Mouse (Mus musculus): ENCODE data around the gene Tecpr2. TPM values are rescaled to one million over a fixed set of nuclear protein-coding genes. Genes with fewer than 3 reads are reported as not detected.
A peak's percentile ranks its signal among the peaks of the same experiment; 100 is the strongest.

Gene Tecpr2
- polyA plus RNA-seq (2015; fragmentation: Nextera tagmentation; extraction: Ambion mirVana), result 3.7 and 3.9 TPM in 2 replicates

GRCm38 (mm10) chr12:110889036-110890020, at the start of gene Tecpr2, which contains the start of gene Cinp:
Gene Tecpr2, plus strand, starts transcription at chr12:110889264.
Gene Cinp, minus strand, starts transcription at chr12:110889145.
- H3K27me3 ChIP-seq (ENCODE audit: control insufficient read depth, insufficient read depth, low read depth, low read length), result no peaks in the 10 kb centered on the region
- H3K9ac ChIP-seq (ENCODE audit: low read length), result peak within 1 kb of the TSS; percentile 76
- WGBS, result under 1% methylated on average over 73 of the region's 74 CpGs
- no peaks in the 10 kb centered on the region for H3K36me3 ChIP-seq (ENCODE audit: control insufficient read depth, insufficient read depth, low read length)
- H3K4me1 ChIP-seq (replicated peaks; ENCODE audit: control insufficient read depth, insufficient read depth, low read length), result peaks cover 15% of the 10 kb centered on the region
- peak within 1 kb of the TSS; percentile 72 for H3K27ac ChIP-seq (ENCODE audit: low read length)
- peak within 1 kb of the TSS; percentile 88 for H3K4me2 ChIP-seq (ENCODE audit: low read depth, low read length)
- no peaks in the 10 kb centered on the region for H3K9me3 ChIP-seq (ENCODE audit: control insufficient read depth, low read length)
- H3K4me3 ChIP-seq (ENCODE audit: low read length), result peak within 1 kb of the TSS; percentile 78
- ATAC-seq (ENCODE audit: low read depth), result peak; percentile 99

GRCm38 (mm10) chr12:110840348-110841198, 48.5 kb upstream of the Tecpr2 start, which contains the start of gene Mok:
Gene Mok, minus strand, starts transcription at chr12:110840939.
- Histone ChIP-seq H3K9ac (ENCODE audit: low read length) (peak within 1 kb of the TSS; percentile 66), H3K4me2 (ENCODE audit: low read depth, low read length) (peak within 1 kb of the TSS; percentile 79), H3K9me3 (ENCODE audit: control insufficient read depth, low read length) (no peaks in the 10 kb centered on the region), H3K36me3 (ENCODE audit: control insufficient read depth, insufficient read depth, low read length) (no peaks in the 10 kb centered on the region), H3K27me3 (ENCODE audit: control insufficient read depth, insufficient read depth, low read depth, low read length) (no peaks in the 10 kb centered on the region), H3K4me3 (ENCODE audit: low read length) (peak within 1 kb of the TSS; percentile 86), H3K4me1 (replicated peaks; ENCODE audit: control insufficient read depth, insufficient read depth, low read length) (peaks cover 16% of the 10 kb centered on the region), H3K27ac (ENCODE audit: low read length) (peak within 1 kb of the TSS; percentile 41; the same call in 1 of the 2 replicates)
- WGBS, result under 1% methylated on average over 71 of the region's 71 CpGs
- peak; percentile 62 for ATAC-seq (ENCODE audit: low read depth)

GRCm38 (mm10) chr12:110841731-110842493, 47.2 kb upstream of the Tecpr2 start:
- H3K27ac ChIP-seq (ENCODE audit: low read length), result no peak overlapping the region
- no peak overlapping the region for H3K4me3 ChIP-seq (ENCODE audit: low read length)
- no peak overlapping the region for H3K9ac ChIP-seq (ENCODE audit: low read length)
- no peaks in the 10 kb centered on the region for H3K9me3 ChIP-seq (ENCODE audit: control insufficient read depth, low read length)
- no peaks in the 10 kb centered on the region for H3K27me3 ChIP-seq (ENCODE audit: control insufficient read depth, insufficient read depth, low read depth, low read length)
- WGBS, result 61% methylated on average over 5 of the region's 5 CpGs
- no peaks in the 10 kb centered on the region for H3K36me3 ChIP-seq (ENCODE audit: control insufficient read depth, insufficient read depth, low read length)
- ATAC-seq (ENCODE audit: low read depth), result no peak
- no peak overlapping the region for H3K4me2 ChIP-seq (ENCODE audit: low read depth, low read length)
- H3K4me1 ChIP-seq (replicated peaks; ENCODE audit: control insufficient read depth, insufficient read depth, low read length), result peaks cover 23% of the 10 kb centered on the region

- H3K9ac ChIP-seq (ENCODE audit: low read length), result peak overlapping the region; percentile 56
- peak; percentile 18; the same call in 1 of the 2 replicates for ATAC-seq (ENCODE audit: low read depth)
- no peaks in the 10 kb centered on the region for H3K27me3 ChIP-seq (ENCODE audit: control insufficient read depth, insufficient read depth, low read depth, low read length)
- peaks cover 17% of the 10 kb centered on the region for H3K4me1 ChIP-seq (replicated peaks; ENCODE audit: control insufficient read depth, insufficient read depth, low read length)
- no peaks in the 10 kb centered on the region for H3K36me3 ChIP-seq (ENCODE audit: control insufficient read depth, insufficient read depth, low read length)
- H3K27ac ChIP-seq (ENCODE audit: low read length), result no peak overlapping the region; the same call in 1 of the 2 replicates
- peak overlapping the region; percentile 64 for H3K4me2 ChIP-seq (ENCODE audit: low read depth, low read length)
- H3K4me3 ChIP-seq (ENCODE audit: low read length), result peak overlapping the region; percentile 75
- H3K9me3 ChIP-seq (ENCODE audit: control insufficient read depth, low read length), result no peaks in the 10 kb centered on the region
- WGBS, result 18% methylated on average over 32 of the region's 32 CpGs
These were observed 45.6 kb upstream of the Tecpr2 start for GRCm38 (mm10) chr12:110843194-110844048.

- peak overlapping the region; percentile 64 for H3K4me2 ChIP-seq (ENCODE audit: low read depth, low read length)
- no peaks in the 10 kb centered on the region for H3K9me3 ChIP-seq (ENCODE audit: control insufficient read depth, low read length)
- peak overlapping the region; percentile 93 for H3K27ac ChIP-seq (ENCODE audit: low read length)
- under 1% methylated on average over 42 of the region's 42 CpGs for WGBS
- H3K4me1 ChIP-seq (replicated peaks; ENCODE audit: control insufficient read depth, insufficient read depth, low read length), result peaks cover 17% of the 10 kb centered on the region
- peak overlapping the region; percentile 56 for H3K9ac ChIP-seq (ENCODE audit: low read length)
- ATAC-seq (ENCODE audit: low read depth), result peak; percentile 32
- no peaks in the 10 kb centered on the region for H3K36me3 ChIP-seq (ENCODE audit: control insufficient read depth, insufficient read depth, low read length)
- peak overlapping the region; percentile 75 for H3K4me3 ChIP-seq (ENCODE audit: low read length)
- no peaks in the 10 kb centered on the region for H3K27me3 ChIP-seq (ENCODE audit: control insufficient read depth, insufficient read depth, low read depth, low read length)
These were observed 44.6 kb upstream of the Tecpr2 start for GRCm38 (mm10) chr12:110844227-110845130.

GRCm38 (mm10) chr12:110845131-110845880, 43.8 kb upstream of the Tecpr2 start:
- no peaks in the 10 kb centered on the region for H3K36me3 ChIP-seq (ENCODE audit: control insufficient read depth, insufficient read depth, low read length)
- peak; percentile 94 for ATAC-seq (ENCODE audit: low read depth)
- peak overlapping the region; percentile 75 for H3K4me3 ChIP-seq (ENCODE audit: low read length)
- peak overlapping the region; percentile 64 for H3K4me2 ChIP-seq (ENCODE audit: low read depth, low read length)
- peaks cover 13% of the 10 kb centered on the region for H3K4me1 ChIP-seq (replicated peaks; ENCODE audit: control insufficient read depth, insufficient read depth, low read length)
- H3K9ac ChIP-seq (ENCODE audit: low read length), result peak overlapping the region; percentile 56
- H3K27ac ChIP-seq (ENCODE audit: low read length), result peak overlapping the region; percentile 93
- H3K9me3 ChIP-seq (ENCODE audit: control insufficient read depth, low read length), result no peaks in the 10 kb centered on the region
- WGBS, result under 1% methylated on average over 36 of the region's 36 CpGs
- H3K27me3 ChIP-seq (ENCODE audit: control insufficient read depth, insufficient read depth, low read depth, low read length), result no peaks in the 10 kb centered on the region

GRCm38 (mm10) chr12:110846191-110846765, 42.8 kb upstream of the Tecpr2 start:
- Histone ChIP-seq H3K4me2 (ENCODE audit: low read depth, low read length) (peak overlapping the region; percentile 64), H3K27ac (ENCODE audit: low read length) (peak overlapping the region; percentile 93; the same call in 1 of the 2 replicates), H3K9ac (ENCODE audit: low read length) (peak overlapping the region; percentile 56), H3K4me3 (ENCODE audit: low read length) (peak overlapping the region; percentile 75), H3K27me3 (ENCODE audit: control insufficient read depth, insufficient read depth, low read depth, low read length) (no peaks in the 10 kb centered on the region), H3K4me1 (replicated peaks; ENCODE audit: control insufficient read depth, insufficient read depth, low read length) (peaks cover 20% of the 10 kb centered on the region), H3K9me3 (ENCODE audit: control insufficient read depth, low read length) (no peaks in the 10 kb centered on the region), H3K36me3 (ENCODE audit: control insufficient read depth, insufficient read depth, low read length) (no peaks in the 10 kb centered on the region)
- no peak for ATAC-seq (ENCODE audit: low read depth)
- 65% methylated on average over 6 of the region's 6 CpGs for WGBS
